Mouse (Mus musculus) regulatory T cell (primary cell): ENCODE results near the gene Slc25a34.

Experiments
- in situ Hi-C: fragments of 300-600 bp; cut with MboI, MseI; formaldehyde crosslinking; loops from one replicate; pipeline ENCODE4 v1.15.1; 2025; ENCODE audit warnings: high pct_unique_total_duplicates

Gene Slc25a34

DNA sequence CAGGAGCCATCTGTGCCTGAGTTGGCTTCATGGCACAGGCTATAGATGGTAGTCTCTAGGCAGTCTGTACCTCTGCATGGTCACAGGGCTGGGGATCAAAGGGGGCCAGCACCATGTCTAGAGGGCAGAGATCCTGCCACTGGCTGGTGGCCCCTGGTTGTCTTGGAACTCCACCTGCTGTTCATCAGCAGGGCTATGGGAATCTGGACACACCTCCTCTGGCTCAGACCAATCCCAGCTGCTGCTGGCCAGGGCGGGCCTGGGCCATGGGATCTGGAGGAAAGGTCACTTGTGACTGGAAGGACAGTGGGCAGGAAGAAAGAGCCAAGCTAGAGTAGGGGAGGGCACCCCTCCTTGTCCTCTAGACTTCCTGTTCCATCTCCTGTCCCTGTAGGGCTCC is at the start of gene Slc25a34:
Gene Slc25a34 (minus strand): TSS at position 156 of the 400 bp plus-strand sequence.
- in situ Hi-C loops = no loop called here

- in situ Hi-C loops = no loop called here
Observed at GRCm38 (mm10) chr4:141672325-141672724, 48.7 kb upstream of the Slc25a34 start.

DNA sequence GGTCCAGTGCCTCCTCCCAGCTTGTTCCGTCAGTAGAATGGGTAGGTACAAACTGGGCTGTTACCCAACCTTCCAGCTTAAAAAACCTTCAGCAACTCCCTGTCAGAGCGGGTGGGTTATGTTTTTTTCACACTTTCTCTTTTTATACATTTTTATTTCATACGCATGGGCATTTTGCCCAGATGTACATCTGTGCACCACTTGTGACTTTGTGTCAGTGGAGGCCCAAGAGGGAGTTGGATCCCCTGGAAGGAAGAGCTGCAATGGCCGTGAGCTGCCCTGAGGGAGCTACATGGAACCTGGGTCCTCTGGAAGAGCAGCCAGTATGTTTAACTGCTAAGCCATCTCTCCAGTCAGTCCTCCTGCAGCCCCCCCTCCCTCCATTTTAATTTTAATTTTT is 47.8 kb upstream of the Slc25a34 start:
- in situ Hi-C loops = no loop called here

DNA sequence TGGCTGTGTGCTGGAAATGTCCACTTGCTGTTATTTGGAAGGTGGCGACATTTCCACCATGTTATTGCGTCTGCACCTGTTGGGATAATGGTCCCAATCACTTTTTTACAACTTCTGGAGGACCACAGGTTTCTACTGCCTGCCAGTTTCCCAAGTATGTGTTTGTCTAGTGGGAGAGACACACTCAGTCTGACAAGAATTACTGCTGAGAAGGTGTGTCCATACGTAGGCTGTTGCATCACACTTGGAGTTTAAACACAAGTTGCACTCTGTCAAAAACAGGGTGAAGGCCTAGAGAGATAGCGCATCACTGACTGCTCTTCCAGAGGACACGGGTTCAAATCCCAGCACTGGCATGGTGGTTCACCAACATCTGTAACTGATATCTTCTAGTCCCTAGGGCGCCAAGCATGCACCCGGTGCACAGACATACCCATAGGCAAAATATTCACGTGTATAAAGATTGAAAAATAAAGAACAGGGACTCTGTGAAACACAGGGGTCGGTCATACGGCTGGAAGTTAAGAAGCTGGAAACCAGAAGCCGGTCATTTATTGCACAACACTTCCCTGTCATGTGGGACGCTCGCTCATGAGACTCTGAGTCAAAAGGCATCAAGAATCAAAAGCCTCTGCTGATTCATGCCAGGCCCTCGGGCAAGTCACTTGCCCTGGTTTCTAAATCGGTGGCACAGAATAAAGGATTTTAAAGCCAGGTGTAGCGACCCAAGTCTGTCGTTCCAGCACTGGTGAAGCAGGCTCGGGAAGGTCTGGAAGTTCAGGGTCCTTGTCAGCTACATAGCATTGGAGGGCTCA is 46.5 kb upstream of the Slc25a34 start:
- in situ Hi-C loops = loop anchor here (10.0 kb wide), 1 partner anchor 1645 kb away; no protein-coding TSS in a partner anchor

DNA sequence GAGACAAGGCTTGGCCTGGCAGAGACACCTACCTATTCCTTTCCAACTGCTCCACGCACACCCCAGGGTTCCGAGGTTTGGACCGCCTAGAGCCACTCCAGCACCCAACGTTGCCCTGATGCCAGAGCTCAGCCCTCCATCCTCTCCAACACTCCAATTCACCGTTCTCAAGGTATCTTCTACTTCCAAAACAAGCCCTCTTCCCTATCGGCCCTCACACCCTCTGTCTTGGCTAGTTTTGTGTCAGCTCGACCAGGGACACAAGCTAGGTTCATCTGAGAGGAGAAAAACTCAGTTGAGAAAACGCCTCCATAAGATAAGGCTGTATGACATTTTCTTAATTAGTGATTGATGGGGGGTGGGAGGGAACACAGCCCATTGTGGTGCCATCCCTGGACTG is 41.2 kb upstream of the Slc25a34 start, which contains the start of gene Plekhm2:
Gene Plekhm2 (minus strand): TSS at position 101 of the 400 bp plus-strand sequence.
- in situ Hi-C loops = loop anchor here (10.0 kb wide), 1 partner anchor 1640 kb away; no protein-coding TSS in a partner anchor

DNA sequence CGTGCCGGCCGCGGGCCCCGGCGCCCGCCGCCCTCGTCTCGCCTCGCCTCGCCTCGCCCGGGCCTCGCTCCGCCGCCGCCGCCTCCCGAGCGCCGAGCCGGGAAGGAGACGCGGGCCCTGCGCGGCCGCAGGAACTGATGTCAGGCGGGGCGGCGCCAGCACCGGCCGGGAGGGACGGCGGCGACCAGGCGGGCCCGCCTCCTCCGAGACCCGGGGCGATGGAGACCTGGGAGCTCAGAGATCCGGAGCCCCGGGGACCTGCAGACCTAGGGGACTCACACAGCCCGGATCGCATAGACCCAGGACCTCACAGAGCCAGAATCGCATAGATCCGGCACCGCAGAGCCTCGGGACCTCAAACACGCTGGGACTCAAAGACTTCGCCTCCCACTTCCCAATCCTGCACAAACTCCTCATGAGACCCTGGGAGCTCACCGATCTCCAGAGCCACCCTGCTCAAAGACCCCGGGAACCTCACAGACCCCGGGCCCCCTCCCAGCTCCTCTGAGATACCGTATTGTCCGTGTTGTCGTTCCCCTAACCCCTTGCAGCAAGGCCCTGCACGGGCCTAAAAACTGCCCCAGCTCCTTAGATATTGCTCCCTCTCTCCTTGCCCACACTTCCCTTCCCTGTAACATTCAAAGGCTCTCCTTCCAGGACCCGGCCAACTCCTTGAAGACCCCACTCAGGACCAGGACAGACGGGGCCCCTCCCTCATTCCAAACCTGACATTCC is 40.6 kb upstream of the Slc25a34 start:
- in situ Hi-C loops = loop anchor here (10.0 kb wide), 1 partner anchor 1639 kb away; no protein-coding TSS in a partner anchor

DNA sequence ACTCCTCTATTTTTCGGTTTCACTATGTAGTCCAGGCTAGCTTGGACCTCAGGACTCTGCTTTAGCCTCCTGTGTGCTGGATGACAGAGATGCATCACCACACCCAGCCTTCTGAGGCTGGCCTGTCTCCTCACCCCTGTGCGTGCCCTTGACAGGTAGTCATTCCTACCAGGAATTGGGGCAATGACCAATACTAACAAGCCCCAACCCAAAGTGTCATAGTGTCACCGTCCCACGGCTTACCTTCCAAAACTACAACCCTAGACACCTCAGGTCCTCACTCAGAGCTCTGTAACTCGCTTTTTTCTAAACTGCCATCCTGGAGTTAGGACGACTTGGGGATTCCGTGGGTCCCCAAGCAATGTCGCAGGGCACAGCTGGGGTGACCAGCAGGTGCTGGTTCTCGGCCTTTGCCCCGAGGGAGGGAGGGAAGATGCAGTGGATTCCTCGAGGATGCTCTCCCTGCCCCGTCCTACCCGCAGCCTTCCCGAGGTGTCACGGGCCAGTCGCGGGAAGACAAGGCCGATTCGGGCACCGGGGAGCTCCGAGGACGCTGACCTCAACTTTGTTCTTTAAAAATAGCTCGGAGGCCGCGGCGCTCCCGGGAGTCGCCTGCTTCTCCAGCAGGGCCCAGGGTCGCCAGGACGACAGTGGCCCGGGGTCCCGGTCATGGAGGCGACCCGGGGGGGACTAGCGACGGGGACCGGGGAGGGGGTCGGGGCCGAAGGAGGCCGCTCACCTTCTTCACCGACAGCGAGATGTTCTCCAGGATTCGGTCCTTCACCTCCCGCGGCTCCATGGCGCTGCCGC is 39.7 kb upstream of the Slc25a34 start:
- in situ Hi-C loops = loop anchor here (10.0 kb wide), 1 partner anchor 1639 kb away; no protein-coding TSS in a partner anchor

- in situ Hi-C loops = loop anchor here (10.0 kb wide), 1 partner anchor 1636 kb away; no protein-coding TSS in a partner anchor
Observed at GRCm38 (mm10) chr4:141660884-141661283, 37.3 kb upstream of the Slc25a34 start.

- in situ Hi-C loops = loop anchor here (10.0 kb wide), 2 partner anchors 1635 to 1755 kb away; partner anchors contain the start of gene Pramef8
Observed at GRCm38 (mm10) chr4:141659739-141660138, 36.1 kb upstream of the Slc25a34 start.

DNA sequence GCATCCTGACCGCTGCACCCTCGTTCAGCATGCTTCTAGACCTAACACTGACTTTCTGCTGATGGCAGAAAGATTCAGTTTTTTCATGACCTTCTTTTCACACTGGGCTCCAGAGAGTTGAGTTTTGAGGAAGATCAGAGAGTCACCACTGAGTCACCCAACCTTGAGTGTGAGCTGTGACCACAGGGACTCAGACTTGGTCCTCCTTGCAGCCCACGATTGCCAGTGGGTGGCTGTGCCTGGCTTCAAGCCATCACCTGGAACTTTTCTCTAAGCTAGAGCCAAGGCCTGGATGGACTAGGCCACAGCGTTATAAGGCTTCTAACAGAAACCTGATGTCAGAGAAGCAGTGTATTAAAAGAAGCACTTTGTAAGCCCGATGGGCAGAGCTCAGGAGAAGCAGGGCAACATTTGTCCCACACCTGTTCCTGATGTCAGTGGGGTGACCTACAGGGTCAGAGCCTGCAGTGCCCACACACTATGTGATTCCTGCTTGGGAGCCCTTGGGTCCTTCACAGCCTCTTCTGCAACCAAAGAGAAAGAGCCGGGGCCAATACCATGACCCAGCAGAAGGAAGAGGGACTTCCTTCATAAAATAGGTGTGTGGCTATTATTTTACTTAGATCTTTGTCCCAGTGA is 35.3 kb upstream of the Slc25a34 start:
- in situ Hi-C loops = loop anchor here (10.0 kb wide), 1 partner anchor 1756 kb away; the partner anchor contains the start of gene Pramef8

GRCm38 (mm10) chr4:141656932-141657331 is 33.3 kb upstream of the Slc25a34 start:
- in situ Hi-C loops = loop anchor here (10.0 kb wide), 1 partner anchor 1758 kb away; the partner anchor contains the start of gene Pramef8

DNA sequence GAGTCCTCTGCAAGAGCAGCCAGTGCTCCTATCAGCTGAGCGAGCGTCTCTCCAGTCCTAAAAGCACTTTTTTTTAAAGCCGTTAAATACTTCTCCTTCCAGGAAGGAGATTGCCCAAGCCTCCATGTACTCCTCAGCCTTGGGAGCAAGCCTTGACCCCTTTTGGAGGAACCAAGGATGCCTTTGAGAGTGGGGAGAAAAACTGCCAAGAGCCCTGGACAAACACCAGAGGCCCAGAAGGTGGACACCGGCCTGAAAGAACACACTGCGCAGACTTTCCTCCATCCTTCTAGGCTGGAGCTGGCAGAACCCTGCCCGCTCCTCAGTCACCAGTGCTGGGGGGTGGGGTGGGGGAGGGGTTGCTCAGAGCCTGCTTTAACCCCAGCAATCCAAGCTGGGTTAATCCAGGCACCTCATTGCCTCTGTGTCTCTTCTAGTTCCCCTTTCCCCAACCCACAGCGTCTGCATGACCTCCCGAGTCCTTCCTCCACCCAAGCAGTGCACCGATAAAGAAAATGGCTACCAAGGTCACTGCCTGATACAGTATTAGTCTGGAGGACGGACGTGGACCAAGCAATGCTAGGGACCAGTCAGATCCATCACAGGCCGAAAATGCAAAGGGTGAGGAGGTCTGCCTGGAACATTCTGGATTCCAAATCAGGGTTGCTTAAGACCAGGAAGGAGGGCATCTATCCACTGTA is 32.4 kb upstream of the Slc25a34 start:
- in situ Hi-C loops = loop anchor here (10.0 kb wide), 1 partner anchor 1759 kb away; the partner anchor contains the start of gene Pramef8

GRCm38 (mm10) chr4:141654509-141654908 is 30.9 kb upstream of the Slc25a34 start:
- in situ Hi-C loops = loop anchor here (10.0 kb wide), 1 partner anchor 1760 kb away; the partner anchor contains the start of gene Pramef8

DNA sequence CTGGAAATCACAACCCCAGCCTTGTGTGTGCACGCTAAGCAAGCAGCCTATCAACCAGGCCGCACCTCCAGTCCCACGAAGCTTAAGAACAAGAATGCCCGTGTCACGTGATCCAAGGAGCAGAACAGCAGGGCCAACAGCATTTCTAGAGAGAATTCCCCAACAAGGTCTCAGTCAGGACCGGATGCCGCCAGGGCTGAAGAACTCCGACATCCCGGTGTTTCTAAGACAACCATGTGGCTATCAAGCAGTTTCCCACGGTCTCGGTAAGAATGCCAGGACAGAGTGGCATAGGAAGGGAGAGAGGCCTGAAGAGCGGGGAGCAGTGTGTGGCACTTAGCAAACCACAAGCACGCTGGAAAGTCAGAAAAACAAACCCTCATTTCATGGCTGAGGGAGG is 30.2 kb upstream of the Slc25a34 start:
- in situ Hi-C loops = loop anchor here (10.0 kb wide), 1 partner anchor 1761 kb away; the partner anchor contains the start of gene Pramef8

GRCm38 (mm10) chr4:141653044-141653443 is 29.4 kb upstream of the Slc25a34 start:
- in situ Hi-C loops = loop anchor here (10.0 kb wide), 1 partner anchor 1762 kb away; the partner anchor contains the start of gene Pramef8

DNA sequence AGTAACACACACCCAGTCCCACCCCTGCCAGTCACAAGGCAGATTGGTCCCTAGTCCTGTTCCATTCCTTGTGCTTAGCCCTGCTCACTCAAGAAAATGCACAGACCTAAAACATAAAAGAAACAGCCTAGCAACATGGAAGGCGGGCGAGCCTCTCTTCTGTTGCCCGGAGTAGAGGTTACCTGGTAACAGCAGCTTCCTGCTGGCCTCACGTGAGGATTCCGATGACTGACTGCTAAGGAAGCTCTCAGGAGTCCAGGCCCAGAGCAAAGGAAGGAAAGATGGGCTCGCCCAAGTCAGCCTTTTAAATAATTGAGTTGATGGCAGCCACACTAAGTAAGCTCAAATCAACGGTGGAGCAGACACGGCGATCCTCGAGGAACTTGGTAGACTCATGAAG is 28.3 kb upstream of the Slc25a34 start:
- in situ Hi-C loops = loop anchor here (10.0 kb wide), 1 partner anchor 1763 kb away; the partner anchor contains the start of gene Pramef8

GRCm38 (mm10) chr4:141651286-141651685 is 27.7 kb upstream of the Slc25a34 start:
- in situ Hi-C loops = loop anchor here (10.0 kb wide), 1 partner anchor 1764 kb away; the partner anchor contains the start of gene Pramef8

- in situ Hi-C loops = no loop called here
Observed at GRCm38 (mm10) chr4:141649244-141649643, 25.6 kb upstream of the Slc25a34 start.

DNA sequence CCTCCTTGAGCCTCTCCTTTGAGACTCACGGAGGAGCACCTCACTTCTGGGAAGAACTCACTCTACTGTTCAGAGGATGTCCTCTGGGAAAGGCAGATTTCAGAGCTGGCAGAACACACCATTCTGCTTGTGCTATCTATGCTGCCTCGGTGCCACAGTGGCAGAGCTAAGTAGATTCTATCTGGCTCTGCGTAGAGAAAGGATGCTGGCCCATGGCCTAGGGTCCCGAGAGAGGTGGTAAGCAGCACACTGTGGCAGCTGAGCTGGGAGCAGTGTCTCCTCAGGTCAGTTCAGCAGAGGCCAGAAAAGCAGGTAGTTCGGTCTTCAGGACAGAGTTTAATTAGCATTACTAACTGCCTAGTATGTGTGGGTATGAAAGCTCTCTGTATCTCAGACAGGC is 24.6 kb upstream of the Slc25a34 start:
- in situ Hi-C loops = no loop called here

DNA sequence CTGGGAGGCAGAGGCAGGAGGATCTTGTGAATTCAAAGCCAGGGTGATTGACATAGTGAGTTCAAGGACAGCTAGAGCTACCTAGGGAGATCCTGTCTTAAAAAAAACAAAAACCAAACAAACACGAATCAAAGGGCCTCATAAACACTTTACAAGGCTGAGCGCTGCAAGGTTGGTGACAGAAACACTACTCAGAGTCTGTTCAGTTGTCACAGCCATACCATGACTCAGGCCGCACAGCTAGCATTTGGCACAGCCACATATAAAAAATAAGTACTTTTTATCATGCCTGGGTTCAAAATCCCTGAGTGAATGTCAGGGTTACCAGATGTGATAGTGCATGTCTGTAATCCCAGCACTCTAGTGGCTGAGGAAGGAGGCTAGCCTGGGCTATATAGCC is 23.6 kb upstream of the Slc25a34 start:
- in situ Hi-C loops = no loop called here
